Comparison of ENCODE assay signal across 26 mouse cellular contexts in the genomic region with DNA sequence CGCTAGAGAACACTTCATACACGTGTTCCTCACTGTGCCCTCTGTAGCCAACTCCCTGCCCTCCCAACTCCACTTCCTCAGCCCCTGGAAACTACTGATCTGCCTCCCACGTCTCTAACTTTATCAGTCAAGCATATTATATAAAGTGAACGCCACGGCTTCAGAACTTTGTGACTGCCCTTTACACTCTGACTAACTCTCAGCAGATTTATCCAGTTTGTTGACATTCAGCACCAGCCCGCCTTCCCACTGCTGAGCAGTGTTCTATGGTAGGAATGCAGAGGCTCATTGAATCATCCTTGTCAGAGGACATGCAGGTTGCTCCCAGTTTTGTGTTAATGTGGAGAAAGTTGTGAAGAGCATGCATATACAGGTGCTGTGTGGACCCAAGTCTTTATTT.
DNase-seq lines count a peak whose midpoint lies in the region; ATAC-seq and TF ChIP-seq lines count a peak whose summit lies in the region.
"Had no signal": no experiment of that assay in that cellular context is flagged by ENCODE, and none has a peak within 500 bp of the region (broad histone marks: within the 10 kb centered on the region; RNA-seq: fewer than 3 reads in every experiment).

No protein-coding gene starts in this region.

- TF ChIP-seq EP300 in stomach, postnatal 0 days (optimal IDR thresholded peaks at IDR 0.05), result no peak

- peak; percentile 14 for DNase-seq in adrenal gland, adult 8-10 months
- no peak for DNase-seq in adrenal gland, postnatal 4 days (ENCODE audit: low spot score in 2 of 2)
- peak; percentile 16 for DNase-seq in adrenal gland, postnatal 25 days
- peak; percentile 57 for DNase-seq in stomach, postnatal 0 days (ENCODE audit: low spot score)
- no peak for DNase-seq in forebrain, embryonic 10.5 days (ENCODE audit: extremely low spot score, low spot score)
- DNase-seq in cerebellum, adult 8-10 months, result no peak
- DNase-seq: cerebellum, adult 9-10 months; cerebellum, postnatal 36 days; gastrocnemius, postnatal 36 days; heart, adult 18-20 months; heart, postnatal 4 days; kidney, adult 2 months; kidney, postnatal 36 days; lung, adult 18-20 months; lung, postnatal 10 days; midbrain, embryonic 14.5 days; retina, postnatal 1 day; right cerebral cortex, postnatal 14 days; thymus, adult 2 months; thymus, postnatal 36 days had no signal

- 0 out of 2 replicates have a peak, but pooled peaks have one; percentile 31 for ATAC-seq in intestine, postnatal 0 days
- peak; percentile 88 for ATAC-seq in stomach, postnatal 0 days (ENCODE audit: low FRiP score, low TSS enrichment)
- ATAC-seq: forebrain, embryonic 14.5 days; Patski had no signal

- H3K4me2 ChIP-seq in intestine, postnatal 0 days (replicated peaks; ENCODE audit: low read depth), result no peak overlapping the region
- H3K4me2 ChIP-seq in stomach, postnatal 0 days (replicated peaks; ENCODE audit: low read depth), result no peak overlapping the region
- H3K4me2 ChIP-seq: heart, embryonic 11.5 days; hindbrain, embryonic 13.5 days had no signal

- no peaks in the 10 kb centered on the region for H3K4me1 ChIP-seq in intestine, postnatal 0 days (replicated peaks; ENCODE audit: control insufficient read depth, insufficient read depth, low read length)
- H3K4me1 ChIP-seq in stomach, postnatal 0 days (replicated peaks; ENCODE audit: control insufficient read depth, insufficient read depth), result no peaks in the 10 kb centered on the region
- peaks cover 49% of the 10 kb centered on the region for H3K4me1 ChIP-seq in forebrain, embryonic 10.5 days

- no peak for TF ChIP-seq CTCF in intestine, postnatal 0 days (IDR thresholded peaks at IDR 0.05; ENCODE audit: low read depth)
- TF ChIP-seq CTCF in stomach, postnatal 0 days (IDR thresholded peaks at IDR 0.05; ENCODE audit: low read depth), result no peak

- H3K27me3 ChIP-seq in intestine, postnatal 0 days (replicated peaks; ENCODE audit: control insufficient read depth, insufficient read depth, low read length), result no peaks in the 10 kb centered on the region
- H3K27me3 ChIP-seq in stomach, postnatal 0 days (ENCODE audit: control insufficient read depth, insufficient read depth, low read length), result no peaks in the 10 kb centered on the region
- H3K27me3 ChIP-seq in forebrain, embryonic 10.5 days (ENCODE audit: poor library complexity, severe bottlenecking), result no peaks in the 10 kb centered on the region
- H3K27me3 ChIP-seq: hindbrain, embryonic 13.5 days; Patski had no signal

- no peak overlapping the region for H3K9ac ChIP-seq in intestine, postnatal 0 days (ENCODE audit: low read depth, low read length)
- no peak overlapping the region for H3K9ac ChIP-seq in stomach, postnatal 0 days (ENCODE audit: low read length)
- H3K9ac ChIP-seq: hindbrain, embryonic 13.5 days had no signal

- WGBS in intestine, postnatal 0 days, result 35% methylated on average over 6 of the region's 6 CpGs
- WGBS in stomach, postnatal 0 days, result 50% methylated on average over 6 of the region's 6 CpGs
- 87% methylated on average over 6 of the region's 6 CpGs for WGBS in forebrain, embryonic 10.5 days

- H3K27ac ChIP-seq in intestine, postnatal 0 days (ENCODE audit: low read depth, low read length), result no peak overlapping the region
- no peak overlapping the region for H3K27ac ChIP-seq in stomach, postnatal 0 days (replicated peaks)
- no peak overlapping the region for H3K27ac ChIP-seq in forebrain, embryonic 10.5 days
- H3K27ac ChIP-seq: hindbrain, embryonic 13.5 days; layer of hippocampus, adult 2 months had no signal

- H3K4me3 ChIP-seq in intestine, postnatal 0 days (ENCODE audit: low read depth, low read length), result no peak overlapping the region
- H3K4me3 ChIP-seq in stomach, postnatal 0 days (ENCODE audit: low read depth, low read length), result no peak overlapping the region
- no peak overlapping the region for H3K4me3 ChIP-seq in forebrain, embryonic 10.5 days
- H3K4me3 ChIP-seq: hindbrain, embryonic 13.5 days; layer of hippocampus, adult 2 months had no signal

- H3K36me3 ChIP-seq in intestine, postnatal 0 days (ENCODE audit: control insufficient read depth, insufficient read depth), result no peaks in the 10 kb centered on the region
- H3K36me3 ChIP-seq in stomach, postnatal 0 days (ENCODE audit: control insufficient read depth, insufficient read depth, low read length), result no peaks in the 10 kb centered on the region
- peaks cover 7% of the 10 kb centered on the region; the same call in 1 of the 2 replicates for H3K36me3 ChIP-seq in forebrain, embryonic 10.5 days (replicated peaks)

- H3K9me3 ChIP-seq in intestine, postnatal 0 days (ENCODE audit: control insufficient read depth), result no peaks in the 10 kb centered on the region
- H3K9me3 ChIP-seq in stomach, postnatal 0 days (ENCODE audit: control insufficient read depth, low read length), result no peaks in the 10 kb centered on the region
- no peaks in the 10 kb centered on the region for H3K9me3 ChIP-seq in forebrain, embryonic 10.5 days
- H3K9me3 ChIP-seq: hindbrain, embryonic 13.5 days had no signal

Comparison
In these comparisons a context has a peak if more than half of its experiments do, and no peak if none do; other contexts are left out.
1. DNase-seq: peak in adrenal gland, adult 8-10 months (single experiment), adrenal gland, postnatal 25 days (single experiment) and stomach, postnatal 0 days (single experiment); none in adrenal gland, postnatal 4 days (0 of 2), forebrain, embryonic 10.5 days (single experiment) and cerebellum, adult 8-10 months (single experiment).